Mouse (Mus musculus) bone marrow, adult 2 months (tissue): ENCODE results near the gene Mapk13. TPM values are rescaled to one million over a fixed set of nuclear protein-coding genes. Genes with fewer than 3 reads are reported as not detected.
A peak's percentile ranks its signal among the peaks of the same experiment; 100 is the strongest.
"Not testable (repeated sequence)": the region's sequence is repeated elsewhere in the genome, so short reads cannot be mapped to it uniquely, and the experiment has no call there.

ENCODE experiments used
- H3K27ac ChIP-seq: fragments of 200-500 bp; 2 replicates; pipeline ENCODE4 v1.5.1; 2012; ENCODE audit warnings: low read depth, mild to moderate bottlenecking, control low read depth, inconsistent platforms, low read length; ENCODE audit not compliant: control insufficient read depth, poor library complexity, insufficient read depth
- H3K4me1 ChIP-seq: fragments of 200-500 bp; 2 replicates; pipeline ENCODE4 v1.6.1; 2011; ENCODE audit warnings: low read length; ENCODE audit not compliant: control insufficient read depth, insufficient read depth
- H3K4me3 ChIP-seq: fragments of 200-500 bp; replicated peaks from 2 replicates; pipeline ENCODE3; 2011; ENCODE audit warnings: mild to moderate bottlenecking, low read depth, low read length, control low read depth; ENCODE audit not compliant: control insufficient read depth
- CTCF ChIP-seq: fragments of 200-500 bp; IDR thresholded peaks from 2 replicates; pipeline ENCODE4 v1.5.1; 2011; ENCODE audit warnings: low read length, control low read depth; ENCODE audit not compliant: control insufficient read depth, insufficient read depth
- POLR2A ChIP-seq: fragments of 200-500 bp; IDR thresholded peaks from 2 replicates; pipeline ENCODE4 v1.6.1; 2011; ENCODE audit warnings: low read depth, mild to moderate bottlenecking, control low read depth, low read length, borderline replicate concordance; ENCODE audit not compliant: control insufficient read depth
- WGBS: fragments of 180-500 bp; shearing (Covaris S2); methylation state at CpG from one replicate; pipeline ENCODE4 v1.1.7; 2018; 5-methylcytosine and 5-hydroxymethylcytosine counted together
- polyA plus RNA-seq: library from polyadenylated mRNA; stranded (reverse); fragments of >200 nt; gene quantifications from 2 replicates; pipeline ENCODE4 v1.2.4, GENCODE M21; 2011; ENCODE audit warnings: low replicate concordance; ENCODE audit not compliant: missing spikeins, insufficient read depth, insufficient read length

Mapk13 gene
- 37.7 and 70.0 TPM in 2 replicates for polyA plus RNA-seq

DNA sequence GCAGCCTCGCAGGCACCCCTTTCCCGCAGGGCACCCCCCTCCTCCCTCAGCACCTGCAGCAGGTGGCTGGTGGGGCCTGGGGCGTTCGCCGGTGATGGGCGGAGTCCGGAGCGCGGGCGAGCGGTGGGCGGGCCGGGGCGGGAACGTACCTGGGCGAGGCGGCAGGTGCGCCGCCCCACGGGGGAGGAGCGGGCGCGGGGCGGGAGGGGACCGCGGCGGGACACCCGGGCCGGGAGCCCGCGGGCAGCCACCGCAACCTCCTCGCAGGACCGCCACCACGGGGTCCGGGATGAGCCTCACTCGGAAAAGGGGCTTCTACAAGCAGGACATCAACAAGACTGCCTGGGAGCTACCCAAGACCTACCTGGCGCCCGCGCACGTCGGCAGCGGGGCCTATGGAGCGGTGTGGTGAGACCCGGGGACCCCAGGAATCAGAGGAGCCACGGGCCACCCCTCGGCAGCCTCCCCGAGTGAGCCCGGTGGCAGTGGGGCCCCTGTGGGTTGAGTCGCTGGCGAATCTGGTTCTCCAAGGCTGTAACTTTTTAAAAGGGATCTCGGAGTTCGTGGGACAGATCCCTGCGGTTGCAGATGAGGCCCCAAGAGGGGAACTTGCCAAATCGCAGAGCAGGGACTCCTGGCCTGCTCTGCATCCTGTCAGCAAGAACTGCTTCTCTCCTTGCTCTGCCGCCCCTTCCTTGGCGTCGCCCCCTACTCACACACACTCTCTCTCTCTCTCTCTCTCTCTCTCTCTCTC lies at the start of gene Mapk13:
TSS of gene Mapk13 (plus strand) at position 177 of the 754 bp plus-strand sequence.
- H3K27ac ChIP-seq = peak within 1 kb of the TSS; percentile 85
- H3K4me3 ChIP-seq = peak within 1 kb of the TSS; percentile 63
- 1% methylated on average over 47 of the region's 58 CpGs for WGBS
- no peak for TF ChIP-seq CTCF
- no peak for TF ChIP-seq POLR2A
- H3K4me1 ChIP-seq = peaks cover 1% of the 10 kb centered on the region; the same call in 1 of the 2 replicates

DNA sequence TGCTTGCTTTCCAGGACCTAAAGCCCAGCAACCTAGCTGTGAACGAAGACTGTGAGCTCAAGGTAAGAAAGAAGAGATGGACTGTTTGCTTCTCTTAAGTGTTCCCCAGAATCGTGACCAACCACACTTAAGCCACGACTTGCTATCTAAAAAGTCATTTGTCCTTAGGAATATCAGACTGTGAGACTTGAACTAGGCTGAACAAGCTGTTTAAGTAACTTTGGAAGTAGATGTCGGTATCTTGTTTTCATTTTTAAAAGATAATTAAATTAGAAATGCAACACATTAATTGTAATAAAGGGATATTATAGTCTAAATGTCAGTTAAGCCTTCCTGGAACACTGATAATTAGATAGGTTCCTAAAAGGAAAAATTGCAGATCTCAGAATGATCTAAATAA lies 43.3 kb upstream of the Mapk13 start, which contains the start of gene AC170998.1:
TSS of gene AC170998.1 (plus strand) at position 301 of the 400 bp plus-strand sequence.
- TF ChIP-seq POLR2A (no peak), CTCF (no peak)
- 83% methylated on average over 4 of the region's 4 CpGs for WGBS

DNA sequence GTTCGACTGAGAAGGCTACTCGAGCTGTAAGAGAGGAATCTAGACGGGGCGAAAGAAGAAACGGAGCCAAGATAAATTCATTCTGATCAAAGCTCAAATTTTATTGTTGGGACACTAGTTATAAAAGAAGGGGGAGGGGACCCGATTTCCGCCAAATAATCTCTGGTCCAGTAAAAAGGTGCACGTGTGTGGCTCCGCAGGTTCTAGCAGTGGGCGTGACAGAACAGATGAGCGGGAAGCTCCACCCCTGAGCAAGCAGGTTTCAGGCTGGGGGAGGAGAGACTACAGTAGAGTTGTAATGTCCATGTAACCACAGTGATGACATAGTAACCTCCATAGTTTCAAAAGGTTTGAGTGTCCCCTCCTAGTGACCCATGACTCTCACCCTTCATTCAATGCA lies 41.6 kb upstream of the Mapk13 start:
- H3K27ac ChIP-seq, H3K4me3 ChIP-seq, H3K4me1 ChIP-seq: not testable (repeated sequence)
- 92% methylated on average over 11 of the region's 11 CpGs for WGBS

More for the DNA sequence above, 43.3 kb upstream of the Mapk13 start, which contains the start of gene AC170998.1:
- Histone ChIP-seq H3K4me3 (no peak within 1 kb of the TSS), H3K27ac (no peak within 1 kb of the TSS), H3K4me1 (no peaks in the 10 kb centered on the region; the same call in 1 of the 2 replicates)

DNA sequence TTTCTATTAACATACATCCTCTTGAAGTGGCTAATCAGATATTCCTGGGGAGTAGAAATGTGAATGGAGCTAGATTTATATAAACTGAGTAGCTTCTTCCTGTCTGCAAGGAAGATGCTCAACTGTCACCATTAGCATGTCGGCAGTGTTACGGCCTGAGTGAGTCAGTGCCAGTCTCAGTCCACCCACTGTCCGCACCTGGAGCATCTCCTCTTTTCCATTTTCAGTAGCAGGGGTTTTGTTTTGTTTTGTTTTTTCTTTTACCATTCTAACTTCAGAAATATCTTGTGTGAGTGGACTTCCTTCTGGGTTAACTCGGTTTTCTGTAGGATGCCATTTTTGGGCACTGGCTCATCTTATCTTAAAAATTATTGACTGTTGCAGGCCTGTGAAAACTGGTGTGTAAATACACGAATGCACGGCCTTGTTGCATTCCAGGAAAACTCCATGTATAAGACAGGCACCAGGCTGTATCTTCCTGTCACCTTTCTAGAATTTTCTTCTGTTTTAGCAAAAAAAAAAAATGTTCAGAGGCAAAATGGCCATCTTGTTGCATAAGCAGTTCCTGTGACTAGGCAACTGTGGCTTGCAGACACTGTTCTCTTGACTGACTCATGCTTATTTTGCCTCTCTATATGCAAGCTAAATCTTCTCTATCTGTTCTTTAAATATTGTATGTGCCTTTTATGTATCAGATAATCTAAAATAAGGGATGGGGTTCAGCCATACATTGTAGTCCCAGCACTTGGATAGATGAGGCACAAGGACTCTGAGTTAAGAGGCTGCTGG lies 33.6 kb upstream of the Mapk13 start:
- no peak overlapping the region for H3K4me3 ChIP-seq

DNA sequence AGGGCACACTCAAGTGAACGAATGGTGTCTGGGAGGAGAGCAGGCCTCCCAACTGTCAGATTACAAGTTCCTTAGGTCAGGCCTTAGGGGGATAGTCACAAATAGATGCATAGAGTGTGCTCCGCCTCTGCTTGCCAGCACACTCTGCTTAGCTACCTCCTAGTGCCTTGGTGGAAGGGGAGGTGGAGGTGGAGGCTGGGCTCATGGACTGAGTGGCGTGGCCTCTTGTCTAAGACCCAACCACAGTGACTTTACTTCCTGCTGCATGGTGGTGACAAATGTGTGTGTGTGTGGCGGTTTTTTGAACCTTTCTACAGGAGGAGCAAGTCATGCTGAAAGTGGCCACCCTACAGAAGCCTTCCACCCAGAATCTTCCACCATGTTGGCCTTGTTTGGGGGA lies 32.6 kb upstream of the Mapk13 start:
- Histone ChIP-seq H3K27ac (peak overlapping the region; percentile 77), H3K4me3 (no peak overlapping the region), H3K4me1 (peaks cover 7% of the 10 kb centered on the region; the same call in 1 of the 2 replicates)
- 18% methylated on average over 4 of the region's 4 CpGs for WGBS
- no peak for TF ChIP-seq CTCF
- TF ChIP-seq POLR2A = no peak

More for the DNA sequence above, 33.6 kb upstream of the Mapk13 start:
- H3K4me1 ChIP-seq = peaks cover 7% of the 10 kb centered on the region; the same call in 1 of the 2 replicates
- peak overlapping the region; percentile 77 for H3K27ac ChIP-seq
- 42% methylated on average over 6 of the region's 6 CpGs for WGBS
- TF ChIP-seq POLR2A = no peak

DNA sequence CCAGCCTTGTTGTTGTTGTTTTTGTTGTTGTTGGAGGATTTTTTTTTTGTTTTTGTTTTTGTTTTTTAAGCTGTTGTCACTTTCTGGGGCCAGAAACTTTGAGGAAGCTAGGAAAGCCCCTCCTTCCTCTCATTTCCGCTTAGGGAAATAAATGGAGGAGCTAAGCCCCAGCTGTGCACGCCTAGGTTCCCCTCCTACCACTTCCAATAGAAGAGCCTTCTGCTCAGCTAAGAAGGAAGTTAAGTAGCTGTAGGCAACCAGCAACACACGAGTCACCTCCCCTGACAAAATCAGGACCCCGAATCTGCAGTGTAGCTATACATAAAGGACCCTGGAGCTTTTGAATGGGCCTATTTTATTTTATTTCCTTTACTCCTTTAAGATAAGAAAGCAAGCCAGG lies 31.1 kb upstream of the Mapk13 start:
- 23% methylated on average over 4 of the region's 4 CpGs for WGBS
- H3K27ac ChIP-seq = no peak overlapping the region
- peaks cover 7% of the 10 kb centered on the region; the same call in 1 of the 2 replicates for H3K4me1 ChIP-seq

DNA sequence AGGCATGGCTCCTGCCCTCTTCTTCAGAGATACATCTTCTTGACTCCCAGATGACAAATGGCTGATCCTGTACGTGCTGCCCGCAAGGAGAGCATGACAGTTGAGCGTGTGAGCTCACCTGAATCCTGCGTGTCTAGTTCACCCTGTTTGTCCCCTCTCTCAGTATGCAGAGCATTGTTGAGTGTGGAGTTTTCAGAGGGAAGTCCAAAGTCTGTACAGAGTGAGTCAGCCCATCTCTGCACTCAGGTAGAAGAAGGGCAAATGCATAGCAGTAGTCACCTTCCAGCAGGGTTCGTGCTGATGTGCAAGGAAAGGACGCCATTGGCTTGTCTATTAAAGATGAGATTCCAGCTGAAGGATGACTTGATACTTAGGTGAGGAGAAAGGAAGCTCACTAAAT lies 29.9 kb upstream of the Mapk13 start:
- no peak overlapping the region for H3K4me3 ChIP-seq
- WGBS = 91% methylated on average over 6 of the region's 6 CpGs
- peaks cover 7% of the 10 kb centered on the region; the same call in 1 of the 2 replicates for H3K4me1 ChIP-seq
- no peak overlapping the region for H3K27ac ChIP-seq
- TF ChIP-seq POLR2A (no peak), CTCF (no peak)

More for the DNA sequence above, 31.1 kb upstream of the Mapk13 start:
- no peak overlapping the region for H3K4me3 ChIP-seq
- TF ChIP-seq CTCF = no peak
- TF ChIP-seq POLR2A = no peak

DNA sequence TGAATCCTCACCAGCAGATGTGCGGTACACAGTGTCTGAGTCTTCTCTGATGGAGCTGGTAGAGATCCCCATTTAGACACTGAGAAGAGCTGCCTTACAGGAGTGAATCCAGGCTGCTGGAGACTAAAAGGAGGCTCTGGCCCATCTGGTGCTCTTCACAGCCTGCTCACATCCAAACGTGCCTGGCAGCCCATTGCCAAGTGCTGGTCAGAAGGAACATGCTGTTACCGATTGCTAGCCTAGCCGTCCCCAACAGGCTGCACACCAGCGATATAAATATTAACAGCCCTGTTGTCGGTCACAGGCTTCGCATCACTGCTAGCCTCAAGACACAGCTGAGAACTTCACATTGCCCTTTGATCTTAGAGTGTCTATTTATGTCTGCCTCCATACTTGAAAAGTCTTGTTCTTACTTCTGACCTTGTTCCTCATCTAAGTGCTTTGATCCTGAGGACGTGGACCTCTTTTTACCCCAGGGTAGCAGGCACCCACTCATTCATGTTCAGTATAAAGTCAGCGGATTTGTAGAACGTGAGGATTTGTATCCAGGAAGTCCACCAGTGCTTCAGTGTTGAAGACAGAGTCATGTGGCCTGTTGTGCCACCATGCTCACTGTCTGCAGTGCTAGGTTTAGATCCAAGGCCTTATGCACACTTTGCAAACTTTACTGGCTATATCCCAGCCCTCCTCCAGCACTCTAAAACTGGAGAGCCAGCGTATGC lies 25.8 kb upstream of the Mapk13 start:
- Histone ChIP-seq H3K4me3 (no peak overlapping the region), H3K4me1 (peaks cover 2% of the 10 kb centered on the region; the same call in 1 of the 2 replicates), H3K27ac (no peak overlapping the region)
- WGBS = 93% methylated on average over 11 of the region's 11 CpGs
- no peak for TF ChIP-seq POLR2A
- TF ChIP-seq CTCF = no peak
